Mouse (Mus musculus) heart, postnatal 4 days (tissue): ENCODE data around the gene Gm10128. TPM values are rescaled to one million over a fixed set of nuclear protein-coding genes. Genes with fewer than 3 reads are reported as not detected.
"Not testable (repeated sequence)": the region's sequence is repeated elsewhere in the genome, so short reads cannot be mapped to it uniquely, and the experiment has no call there.

ENCODE experiments used
- DNase-seq: peaks from one replicate; pipeline ENCODE4 v3.0.0; 2021
- total RNA-seq, 2 experiments: library from RNA; stranded (reverse); gene quantifications; 2 replicates each; pipeline ENCODE4 v1.2.3; 2021

Gm10128 gene
- not detected for total RNA-seq

- not testable (repeated sequence) for DNase-seq
Observed at GRCm38 (mm10) chr14:7643872-7644271, at the start of gene Gm10128. TSS of gene Gm10128 (minus strand) at chr14:7643972.

GRCm38 (mm10) chr14:7681170-7681569 lies 37.4 kb upstream of the Gm10128 start:
- peak; percentile 8 for DNase-seq

GRCm38 (mm10) chr14:7662491-7662890 lies 18.7 kb upstream of the Gm10128 start:
- not testable (repeated sequence) for DNase-seq

GRCm38 (mm10) chr14:7658101-7659074 lies 14.6 kb upstream of the Gm10128 start:
- peak; percentile 11 for DNase-seq

GRCm38 (mm10) chr14:7657456-7657855 lies 13.7 kb upstream of the Gm10128 start:
- DNase-seq = not testable (repeated sequence)

- not testable (repeated sequence) for DNase-seq
Observed at GRCm38 (mm10) chr14:7595492-7595891, 48.3 kb downstream of the Gm10128 start, which contains the start of gene Gm10338. TSS of gene Gm10338 (minus strand) at chr14:7595592.

Other genes with a start within 250 kb of the Gm10128 start
- gene Gm3755, start 193.1 kb downstream of the Gm10128 start, total RNA-seq = under 1 TPM in 1 of 2 experiments, not detected in 1; 0.29 TPM
- gene Gm3752, start 160.2 kb downstream of the Gm10128 start, total RNA-seq = under 1 TPM; 0.21 to 0.25 TPM
- gene Gm3558, start 75.4 kb downstream of the Gm10128 start, total RNA-seq = 1 to 10 TPM; 3.8 to 5.9 TPM
- gene Gm10338, start 48.4 kb downstream of the Gm10128 start, total RNA-seq = not detected
- not detected for gene Gm26661, start 147.6 kb upstream of the Gm10128 start, total RNA-seq
- gene Flnb, start 174.0 kb upstream of the Gm10128 start, total RNA-seq = 10 to 100 TPM; 42.8 to 47.3 TPM